8 mouse cellular contexts compared by ENCODE assay signal in the genomic region with DNA sequence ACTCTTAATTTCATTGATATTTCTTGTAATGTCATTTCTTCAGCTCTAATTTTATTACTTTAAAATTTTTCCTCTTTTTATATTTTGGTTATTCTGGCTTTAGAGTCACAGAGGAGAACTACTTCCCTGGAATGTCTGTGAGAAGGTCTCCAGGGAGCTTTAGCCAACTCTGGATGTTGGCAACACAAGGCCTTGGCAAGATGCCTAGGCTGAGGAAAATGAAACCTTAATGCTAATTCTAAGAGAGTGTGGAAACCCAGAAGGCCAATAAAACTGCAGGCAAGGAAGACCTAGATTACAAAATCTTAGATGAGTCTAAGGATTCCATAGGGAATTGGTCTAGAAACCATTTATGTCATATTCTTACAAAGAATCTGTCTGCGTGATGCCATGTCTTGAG.
DNase-seq lines count a peak whose midpoint lies in the region; ATAC-seq lines count a peak whose summit lies in the region.

No protein-coding gene starts in this region.

- no peak for ATAC-seq in megakaryocyte-erythroid progenitor cell, adult 5-6 weeks (replicated peaks; ENCODE audit: low FRiP score, low TSS enrichment, poor library complexity, severe bottlenecking)

- DNase-seq in frontal cortex, postnatal 36 days (ENCODE audit: low spot score in 2 of 2) = peak; percentile 26 to 58
- no peak for DNase-seq in frontal cortex, postnatal 14 days (ENCODE audit: low spot score in 2 of 2)
- peak; percentile 25 for DNase-seq in ovary, postnatal 14 days (ENCODE audit: low spot score)
- no peak for DNase-seq in ovary, adult 18-20 months (ENCODE audit: low spot score)
- DNase-seq in gastrocnemius, postnatal 10 days = peak; percentile 40
- peak; percentile 52 for DNase-seq in lung, postnatal 14 days
- no peak for DNase-seq in spleen, postnatal 4 days (ENCODE audit: low spot score in 2 of 2)

Comparison
In these comparisons a context has a peak if more than half of its experiments do, and no peak if none do; other contexts are left out.
1. DNase-seq: peak in frontal cortex, postnatal 36 days (2 of 2), ovary, postnatal 14 days (single experiment), gastrocnemius, postnatal 10 days (single experiment) and lung, postnatal 14 days (single experiment); none in frontal cortex, postnatal 14 days (0 of 2), ovary, adult 18-20 months (single experiment) and spleen, postnatal 4 days (0 of 2).